Mouse (Mus musculus) midbrain, embryonic 11.5 days (tissue): ENCODE measurements at regions not wholly inside any gene's neighbourhood (a gene's known extent, or its start where the extent isn't known, plus 50 kb on each side); places are given as distances from the start of the nearest gene placed in this dataset.

Experiments
- ATAC-seq: fragments of 200-750 bp; cut with Nextera tagmentation; 2 replicates; pipeline ENCODE4 v1.8.0; 2017; ENCODE audit warnings: moderate TSS enrichment, moderate library complexity; ENCODE audit not compliant: low FRiP score
- DNase-seq: peaks from one replicate; pipeline ENCODE4 v3.0.0; 2015; ENCODE audit warnings: low spot score; ENCODE audit errors: missing footprints
- H3K27ac ChIP-seq: fragments of 300-500 bp; sonication (generic); 2 replicates; pipeline ENCODE4 v1.5.1; 2014; ENCODE audit warnings: low read depth, low read length
- H3K27me3 ChIP-seq: fragments of 300-500 bp; sonication (generic); 2 replicates; pipeline ENCODE4 v1.6.1; 2014; ENCODE audit warnings: mild to moderate bottlenecking, low read length, moderate library complexity, mixed read lengths; ENCODE audit not compliant: control insufficient read depth, insufficient read depth
- H3K36me3 ChIP-seq: fragments of 300-500 bp; sonication (generic); 2 replicates; pipeline ENCODE4 v1.6.1; 2014; ENCODE audit warnings: mild to moderate bottlenecking, low read length, moderate library complexity, mixed read lengths; ENCODE audit not compliant: control insufficient read depth, insufficient read depth
- H3K4me1 ChIP-seq: fragments of 300-500 bp; sonication (generic); 2 replicates; pipeline ENCODE4 v1.6.1; 2014; ENCODE audit warnings: low read length; ENCODE audit not compliant: control insufficient read depth, insufficient read depth
- H3K4me2 ChIP-seq: fragments of 300-500 bp; sonication (generic); 2 replicates; pipeline ENCODE4 v1.6.1; 2014; ENCODE audit warnings: mild to moderate bottlenecking, moderate library complexity
- H3K4me3 ChIP-seq: fragments of 300-500 bp; sonication (generic); 2 replicates; pipeline ENCODE4 v1.5.1; 2014; ENCODE audit warnings: low read depth, low read length
- H3K9ac ChIP-seq: fragments of 300-500 bp; sonication (generic); 2 replicates; pipeline ENCODE4 v1.6.1; 2014; ENCODE audit warnings: low read length
- H3K9me3 ChIP-seq: fragments of 300-500 bp; sonication (generic); 2 replicates; pipeline ENCODE4 v1.6.1; 2016; ENCODE audit warnings: low read length; ENCODE audit not compliant: control insufficient read depth
- WGBS: fragments of 180-500 bp; shearing (Covaris S2); extraction: QIAGEN DNeasy Blood & Tissue Kit; methylation state at CpG from one replicate; pipeline ENCODE4 v1.1.7; 2014; 5-methylcytosine and 5-hydroxymethylcytosine counted together

DNA sequence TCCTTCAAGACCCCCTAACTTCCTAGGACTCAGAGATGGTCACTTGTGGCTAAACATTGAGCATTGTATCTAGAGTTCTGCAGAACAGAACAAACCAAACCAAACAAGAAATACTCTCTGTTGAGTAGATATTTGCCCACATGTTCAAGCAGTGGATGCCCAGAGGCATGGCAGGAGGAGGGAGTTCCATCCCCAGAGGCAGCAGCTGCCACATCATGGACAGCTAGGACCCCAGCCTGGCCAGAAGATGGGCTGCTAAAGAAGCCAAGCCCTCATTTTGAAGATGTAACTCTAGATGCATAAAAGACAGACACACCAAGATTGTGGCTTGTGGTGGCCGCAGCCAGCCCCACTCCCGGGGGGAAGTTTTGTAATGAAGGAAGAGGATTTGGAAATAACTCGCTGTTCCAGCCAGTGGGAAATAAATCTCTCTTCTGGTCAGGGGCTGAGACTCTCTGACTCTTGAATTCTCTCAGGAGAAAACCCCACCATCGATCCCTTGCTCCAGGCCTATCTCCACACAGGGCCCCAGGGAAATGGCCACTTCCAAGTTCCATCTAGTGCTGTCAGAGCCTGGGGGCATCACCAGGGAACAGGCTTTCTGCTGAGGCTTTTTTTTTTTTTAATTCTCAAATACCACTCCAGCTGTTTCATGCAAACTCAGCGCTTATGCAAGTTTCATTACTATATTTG, 174.9 kb downstream of the Sox9 start:
- Histone ChIP-seq H3K36me3 (no peaks in the 10 kb centered on the region), H3K4me1 (peaks cover 7% of the 10 kb centered on the region; the same call in 1 of the 2 replicates), H3K4me3 (no peak overlapping the region), H3K4me2 (no peak overlapping the region), H3K9ac (no peak overlapping the region), H3K27ac (no peak overlapping the region), H3K27me3 (no peaks in the 10 kb centered on the region), H3K9me3 (no peaks in the 10 kb centered on the region)
- 73% methylated on average over 5 of the region's 5 CpGs for WGBS
- DNase-seq (no peak), ATAC-seq (no peak)

- no peak overlapping the region for H3K27ac ChIP-seq
- DNase-seq (no peak), ATAC-seq (no peak)
- no peak overlapping the region for H3K4me2 ChIP-seq
- no peaks in the 10 kb centered on the region for H3K27me3 ChIP-seq
- H3K4me3 ChIP-seq = no peak overlapping the region
- WGBS = 5% methylated on average over 5 of the region's 5 CpGs
- peaks cover 7% of the 10 kb centered on the region; the same call in 1 of the 2 replicates for H3K4me1 ChIP-seq
- H3K9me3 ChIP-seq = no peaks in the 10 kb centered on the region
- H3K9ac ChIP-seq = no peak overlapping the region
- H3K36me3 ChIP-seq = no peaks in the 10 kb centered on the region
Observed at GRCm38 (mm10) chr11:112959609-112960008, 177.6 kb downstream of the Sox9 start.

DNA sequence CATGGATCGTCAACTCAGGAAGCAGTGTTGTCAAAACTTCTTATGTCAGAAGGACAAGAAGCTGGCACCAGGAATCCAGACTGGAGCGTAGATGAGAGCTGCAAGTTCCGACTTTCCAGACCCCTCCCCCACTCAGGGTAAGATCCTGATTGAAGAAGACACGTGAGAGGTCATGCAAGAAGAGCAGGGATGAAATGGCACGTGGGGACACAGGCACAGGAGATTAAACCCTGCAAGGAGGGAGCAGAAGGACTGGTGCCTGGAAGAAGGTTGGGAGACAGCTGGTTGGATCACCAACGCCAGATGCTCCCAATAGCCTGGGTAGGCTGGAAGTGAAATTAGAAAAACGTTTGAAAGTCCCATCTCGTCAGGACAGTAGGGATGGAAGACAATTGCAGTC, 191.3 kb downstream of the Sox9 start:
- H3K9ac ChIP-seq = no peak overlapping the region
- no peak for DNase-seq
- 59% methylated on average over 8 of the region's 8 CpGs for WGBS
- H3K4me2 ChIP-seq = no peak overlapping the region
- no peak overlapping the region for H3K4me3 ChIP-seq
- no peaks in the 10 kb centered on the region for H3K36me3 ChIP-seq
- no peaks in the 10 kb centered on the region; the same call in 1 of the 2 replicates for H3K27me3 ChIP-seq
- ATAC-seq = no peak
- no peak overlapping the region for H3K27ac ChIP-seq
- H3K9me3 ChIP-seq = no peaks in the 10 kb centered on the region
- H3K4me1 ChIP-seq = peaks cover 16% of the 10 kb centered on the region

DNA sequence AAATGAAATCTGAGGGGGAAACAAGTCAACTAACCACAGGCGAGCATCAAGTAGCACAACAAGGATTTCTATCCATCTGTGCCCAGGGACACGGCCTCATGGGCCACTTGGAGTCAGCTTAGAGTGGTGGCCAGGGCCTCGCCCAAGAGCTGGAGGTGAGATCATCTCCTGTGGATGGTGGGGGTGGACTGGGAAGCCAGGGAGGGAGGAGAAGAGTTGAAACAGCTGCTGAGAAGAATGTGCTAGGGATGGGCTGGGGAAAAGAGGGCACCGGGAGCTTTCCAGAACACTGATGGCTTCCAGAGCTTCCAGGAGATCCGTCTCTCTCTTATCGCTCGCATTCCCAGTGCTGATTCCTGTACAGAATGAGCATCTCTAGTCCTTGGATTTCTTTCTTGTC, 192.9 kb downstream of the Sox9 start:
- WGBS = 95% methylated on average over 7 of the region's 7 CpGs
- Histone ChIP-seq H3K9me3 (no peaks in the 10 kb centered on the region), H3K27me3 (no peaks in the 10 kb centered on the region; the same call in 1 of the 2 replicates), H3K36me3 (no peaks in the 10 kb centered on the region), H3K4me3 (no peak overlapping the region), H3K4me2 (no peak overlapping the region), H3K9ac (no peak overlapping the region), H3K27ac (no peak overlapping the region), H3K4me1 (peaks cover 20% of the 10 kb centered on the region)
- ATAC-seq (no peak), DNase-seq (no peak)

- Histone ChIP-seq H3K9ac (no peak overlapping the region), H3K27me3 (no peaks in the 10 kb centered on the region; the same call in 1 of the 2 replicates), H3K27ac (peak overlapping the region; percentile 37), H3K36me3 (no peaks in the 10 kb centered on the region), H3K4me2 (no peak overlapping the region), H3K4me1 (peaks cover 22% of the 10 kb centered on the region), H3K9me3 (no peaks in the 10 kb centered on the region), H3K4me3 (no peak overlapping the region)
- DNase-seq = peak; percentile 90
- peak; percentile 86 for ATAC-seq
- WGBS = 10% methylated on average over 12 of the region's 12 CpGs
Observed at GRCm38 (mm10) chr11:112976914-112977785, 195.1 kb downstream of the Sox9 start.

- H3K27ac ChIP-seq = no peak overlapping the region
- no peaks in the 10 kb centered on the region; the same call in 1 of the 2 replicates for H3K27me3 ChIP-seq
- no peak overlapping the region for H3K4me2 ChIP-seq
- peak; percentile 83 for DNase-seq
- H3K4me1 ChIP-seq = peaks cover 34% of the 10 kb centered on the region
- no peak for ATAC-seq
- no peaks in the 10 kb centered on the region for H3K36me3 ChIP-seq
- no peak overlapping the region for H3K9ac ChIP-seq
- no peaks in the 10 kb centered on the region for H3K9me3 ChIP-seq
- WGBS = 66% methylated on average over 6 of the region's 6 CpGs
- no peak overlapping the region for H3K4me3 ChIP-seq
Observed at GRCm38 (mm10) chr11:112978884-112979283, 196.9 kb downstream of the Sox9 start.

DNA sequence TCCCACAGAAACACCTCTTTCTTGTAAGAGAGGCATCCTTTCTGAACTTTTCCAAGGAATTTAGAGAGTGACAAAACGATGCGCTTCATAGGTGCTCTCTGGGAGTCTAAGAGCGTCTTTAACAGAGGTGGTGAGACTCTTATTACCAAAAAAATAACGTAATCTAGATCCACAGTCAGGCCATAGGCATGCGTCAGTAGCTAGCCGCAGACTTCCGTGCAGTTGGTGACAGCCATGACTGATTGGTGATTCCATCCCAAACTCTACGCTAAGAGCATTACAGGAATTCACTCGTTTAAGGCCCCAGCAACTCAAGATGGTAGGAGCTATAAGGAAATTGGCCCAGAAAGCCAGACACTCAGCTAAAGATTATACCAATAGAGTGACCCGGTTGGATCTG, 197.4 kb downstream of the Sox9 start:
- no peak for ATAC-seq
- DNase-seq = no peak
- Histone ChIP-seq H3K4me2 (no peak overlapping the region), H3K9me3 (no peaks in the 10 kb centered on the region), H3K27me3 (no peaks in the 10 kb centered on the region; the same call in 1 of the 2 replicates), H3K27ac (no peak overlapping the region), H3K4me3 (no peak overlapping the region), H3K4me1 (peaks cover 34% of the 10 kb centered on the region), H3K9ac (no peak overlapping the region), H3K36me3 (no peaks in the 10 kb centered on the region)
- 88% methylated on average over 10 of the region's 10 CpGs for WGBS

DNA sequence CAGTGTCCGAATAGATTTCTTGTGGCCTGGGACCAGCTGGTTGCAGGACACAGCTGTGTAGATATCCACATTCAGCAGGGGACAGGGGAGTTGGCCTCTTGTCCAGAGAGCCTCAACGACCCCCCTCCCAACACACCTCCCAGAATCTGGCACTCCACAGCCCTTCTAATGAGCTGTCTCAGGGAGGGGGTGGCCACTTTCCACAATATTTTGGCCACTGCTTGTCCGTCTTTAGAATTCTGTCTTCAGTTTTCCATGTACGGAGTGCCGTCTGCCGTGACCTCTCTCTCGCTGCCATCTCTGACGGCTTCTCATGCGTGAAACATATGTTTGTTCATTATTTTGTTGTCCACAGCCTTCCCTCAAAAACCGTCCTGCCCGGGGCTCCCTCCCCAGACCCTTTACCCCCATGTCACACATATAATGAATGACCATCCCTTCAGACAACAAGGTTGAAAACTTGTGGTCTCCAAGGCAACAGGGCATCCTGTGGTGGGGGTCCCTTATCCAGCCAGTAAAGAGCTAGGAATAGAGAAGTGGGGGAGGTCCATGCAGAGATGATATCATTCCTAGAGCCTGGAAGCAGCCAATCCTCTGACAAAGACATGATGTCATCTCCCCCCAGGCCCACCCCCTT, 200.3 kb downstream of the Sox9 start:
- peak; percentile 87 for ATAC-seq
- Histone ChIP-seq H3K27ac (peak overlapping the region; percentile 22; the same call in 1 of the 2 replicates), H3K4me1 (peaks cover 26% of the 10 kb centered on the region), H3K9ac (no peak overlapping the region), H3K27me3 (no peaks in the 10 kb centered on the region), H3K36me3 (no peaks in the 10 kb centered on the region), H3K9me3 (no peaks in the 10 kb centered on the region), H3K4me3 (no peak overlapping the region), H3K4me2 (no peak overlapping the region)
- WGBS = 58% methylated on average over 11 of the region's 11 CpGs
- peak; percentile 86 for DNase-seq
